Mouse (Mus musculus): ENCODE data around the gene Acsbg1.
"Not testable (repeated sequence)": the region's sequence is repeated elsewhere in the genome, so short reads cannot be mapped to it uniquely, and the experiment has no call there.

The Acsbg1 gene

DNA sequence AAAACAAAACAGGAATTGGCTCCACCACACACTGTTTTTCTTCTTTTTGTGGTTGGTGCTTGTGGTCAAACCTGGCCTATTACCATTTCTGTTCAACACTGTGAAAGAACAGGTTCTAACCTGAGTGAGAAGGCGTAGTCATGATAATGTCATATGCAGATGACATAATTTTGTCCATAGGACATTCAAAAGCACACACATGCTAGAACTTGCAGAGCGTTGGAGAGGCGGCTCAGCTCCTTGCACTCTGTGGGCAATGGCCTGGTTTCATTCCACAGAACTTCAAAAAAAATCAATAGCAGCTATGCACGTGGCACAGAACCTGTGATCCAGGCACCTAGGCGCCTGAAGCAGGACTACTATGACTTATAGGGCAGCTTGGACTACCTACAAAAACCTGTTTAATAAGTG lies 48.9 kb downstream of the Acsbg1 start:
- DNase-seq (ENCODE audit: low spot score), result no peak

DNA sequence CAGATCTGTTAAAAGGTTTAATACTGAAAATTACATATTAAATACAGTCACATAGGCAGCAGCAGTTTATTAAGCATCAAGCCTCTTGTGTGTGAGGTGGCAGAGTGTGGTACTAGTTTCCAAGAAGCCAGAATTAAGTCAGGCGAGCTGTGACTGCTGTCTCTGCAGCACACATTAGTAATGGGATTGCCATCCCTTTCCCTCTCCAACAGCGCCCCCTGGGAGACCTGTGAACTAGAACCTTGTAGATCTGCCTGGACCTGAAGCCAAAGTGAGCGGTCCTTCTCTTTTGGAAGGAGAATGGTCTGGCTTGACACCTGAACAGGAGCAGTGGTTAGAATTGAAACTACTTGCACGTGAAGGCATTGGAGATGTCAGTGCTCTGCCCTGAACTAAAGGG lies 56.8 kb downstream of the Acsbg1 start:
- DNase-seq (ENCODE audit: low spot score), result peak; percentile 83

DNA sequence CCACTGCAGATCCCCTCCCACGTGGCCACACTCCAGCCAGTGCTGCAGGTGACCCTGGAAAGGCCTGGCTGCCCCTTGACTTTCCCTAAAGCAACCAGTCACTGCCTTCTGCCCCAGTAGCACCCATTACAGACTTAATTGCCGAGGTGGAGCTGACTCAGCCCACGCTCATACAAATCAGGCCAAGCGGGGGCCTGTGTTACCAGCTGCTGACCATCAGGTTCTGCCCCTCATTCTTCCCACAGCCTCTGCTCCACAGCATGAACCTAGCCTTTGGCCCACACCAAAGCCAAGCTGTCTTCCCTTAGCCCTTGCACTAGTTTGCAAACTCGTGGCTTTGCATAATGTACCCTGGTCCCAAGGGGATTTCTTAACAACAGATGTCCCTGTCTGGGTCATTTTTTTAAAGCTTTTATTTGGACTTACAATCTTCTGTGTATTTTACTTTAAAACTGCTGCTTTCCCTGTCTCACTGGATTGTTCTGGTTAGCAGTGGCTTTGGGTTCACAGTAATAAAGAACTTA lies 57.5 kb downstream of the Acsbg1 start:
- peak; percentile 96 for DNase-seq (ENCODE audit: low spot score)

DNA sequence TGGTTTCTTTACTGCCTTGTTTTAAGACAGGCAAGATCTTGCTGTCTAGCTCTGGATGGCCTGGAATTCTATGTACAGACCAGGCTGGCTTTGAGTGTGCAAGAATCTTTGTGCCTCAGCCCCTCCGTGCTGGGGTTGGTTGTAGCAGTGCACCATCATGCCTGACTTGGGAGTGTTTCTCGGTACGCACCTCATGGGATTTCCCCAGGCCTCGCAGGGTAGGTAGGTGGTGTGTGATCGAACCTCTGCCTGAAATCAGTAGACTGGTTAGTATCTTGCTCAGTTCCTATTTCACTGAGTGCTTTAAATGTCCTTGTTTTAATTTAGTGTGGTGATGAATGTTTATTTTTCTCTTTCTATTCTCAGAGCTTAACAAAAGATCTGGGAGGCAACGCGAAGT lies 58.8 kb downstream of the Acsbg1 start:
- no peak for DNase-seq (ENCODE audit: low spot score)

DNA sequence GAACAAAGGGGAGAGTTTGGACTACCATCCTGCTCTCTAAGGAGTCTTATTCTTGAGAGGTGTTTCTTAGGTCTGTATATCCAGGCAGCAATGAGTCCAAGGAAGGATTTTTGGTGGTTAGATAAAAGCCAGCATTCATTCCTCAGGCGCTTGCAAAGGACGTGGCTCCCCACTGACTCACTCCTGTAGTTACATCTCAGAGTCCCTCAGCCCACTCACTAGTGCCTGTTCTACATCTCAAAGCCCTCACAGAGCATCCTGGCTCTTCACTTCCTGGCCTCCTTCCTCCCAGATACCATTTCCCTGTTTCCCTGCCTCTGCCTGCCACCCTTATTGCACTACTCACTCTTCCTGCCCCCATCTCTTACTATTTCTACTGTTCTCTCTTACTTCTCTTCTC lies 59.3 kb downstream of the Acsbg1 start:
- no peak for DNase-seq (ENCODE audit: low spot score)

DNA sequence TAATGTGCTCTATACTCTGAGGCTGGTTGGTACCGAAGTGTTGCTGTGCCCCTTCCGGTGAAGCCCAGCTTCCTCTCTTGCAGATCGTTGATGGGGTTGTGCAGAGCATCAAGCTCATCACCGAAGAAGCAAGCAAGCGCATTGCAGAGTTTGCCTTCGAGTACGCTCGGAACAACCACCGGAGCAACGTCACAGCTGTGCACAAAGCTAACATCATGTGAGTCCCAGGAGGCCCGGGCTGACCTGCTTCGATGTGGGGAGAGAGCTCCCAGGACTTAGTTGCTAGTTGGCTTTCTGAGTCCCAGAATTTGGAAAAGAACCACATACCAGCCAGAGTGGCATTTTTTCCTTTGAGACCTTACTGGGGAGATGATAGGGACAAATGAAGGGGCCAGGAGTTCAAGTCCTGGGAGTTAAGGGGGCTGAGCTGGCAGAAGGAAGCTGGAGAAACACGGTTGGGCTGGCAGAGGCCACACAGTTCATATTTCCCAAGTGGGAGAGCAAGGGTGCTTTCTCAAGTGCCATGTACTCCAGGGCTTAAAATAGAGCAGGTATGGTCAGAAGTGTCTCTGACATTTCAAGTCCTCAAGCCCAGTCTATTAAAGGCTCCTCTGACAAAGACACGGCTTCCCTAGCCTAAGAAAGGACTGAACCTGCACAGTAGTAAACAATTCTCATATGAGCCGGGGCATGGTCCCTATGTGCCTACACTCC lies 64.8 kb downstream of the Acsbg1 start:
- no peak for DNase-seq (ENCODE audit: low spot score)

DNA sequence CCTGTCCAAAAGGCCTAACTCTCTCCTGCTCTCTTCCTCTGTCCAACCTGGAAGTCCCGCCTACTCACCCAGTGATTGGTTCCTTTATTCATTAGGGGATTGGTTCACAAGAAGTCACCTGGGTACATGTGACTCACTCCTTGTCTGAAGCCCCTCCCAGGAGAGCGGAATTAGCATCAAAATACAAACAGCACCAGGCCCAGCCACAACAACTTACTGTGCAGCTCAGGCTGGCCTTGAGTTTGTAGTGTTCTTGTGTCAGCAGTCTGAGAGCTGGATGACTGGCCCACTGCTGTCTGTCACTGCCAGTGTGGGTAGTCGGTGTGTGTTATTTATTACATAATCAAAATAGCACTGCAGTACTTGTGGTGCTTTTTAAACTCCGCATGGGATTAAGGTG lies 68.0 kb downstream of the Acsbg1 start:
- DNase-seq (ENCODE audit: low spot score), result not testable (repeated sequence)

DNA sequence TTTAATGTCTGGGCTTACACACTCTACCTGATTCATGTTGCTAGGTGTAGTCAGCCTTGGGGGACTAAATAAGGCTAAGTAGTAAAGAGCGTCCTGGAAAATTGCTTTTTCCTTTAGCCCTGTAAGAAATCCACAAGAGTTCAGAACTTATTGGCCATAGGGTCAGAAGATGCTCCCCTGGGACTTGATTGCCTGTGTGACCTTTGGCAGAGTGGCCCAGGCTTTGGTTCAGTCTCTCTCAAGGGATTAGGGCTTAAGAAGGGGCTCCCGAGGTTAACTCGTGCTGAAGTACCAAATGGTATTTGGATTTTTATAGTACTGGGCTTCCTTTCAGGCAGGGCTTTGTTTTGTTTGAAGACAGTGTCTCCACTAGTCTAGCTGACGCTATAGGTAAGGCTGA lies 73.8 kb downstream of the Acsbg1 start:
- DNase-seq (ENCODE audit: low spot score), result peak; percentile 40

DNA sequence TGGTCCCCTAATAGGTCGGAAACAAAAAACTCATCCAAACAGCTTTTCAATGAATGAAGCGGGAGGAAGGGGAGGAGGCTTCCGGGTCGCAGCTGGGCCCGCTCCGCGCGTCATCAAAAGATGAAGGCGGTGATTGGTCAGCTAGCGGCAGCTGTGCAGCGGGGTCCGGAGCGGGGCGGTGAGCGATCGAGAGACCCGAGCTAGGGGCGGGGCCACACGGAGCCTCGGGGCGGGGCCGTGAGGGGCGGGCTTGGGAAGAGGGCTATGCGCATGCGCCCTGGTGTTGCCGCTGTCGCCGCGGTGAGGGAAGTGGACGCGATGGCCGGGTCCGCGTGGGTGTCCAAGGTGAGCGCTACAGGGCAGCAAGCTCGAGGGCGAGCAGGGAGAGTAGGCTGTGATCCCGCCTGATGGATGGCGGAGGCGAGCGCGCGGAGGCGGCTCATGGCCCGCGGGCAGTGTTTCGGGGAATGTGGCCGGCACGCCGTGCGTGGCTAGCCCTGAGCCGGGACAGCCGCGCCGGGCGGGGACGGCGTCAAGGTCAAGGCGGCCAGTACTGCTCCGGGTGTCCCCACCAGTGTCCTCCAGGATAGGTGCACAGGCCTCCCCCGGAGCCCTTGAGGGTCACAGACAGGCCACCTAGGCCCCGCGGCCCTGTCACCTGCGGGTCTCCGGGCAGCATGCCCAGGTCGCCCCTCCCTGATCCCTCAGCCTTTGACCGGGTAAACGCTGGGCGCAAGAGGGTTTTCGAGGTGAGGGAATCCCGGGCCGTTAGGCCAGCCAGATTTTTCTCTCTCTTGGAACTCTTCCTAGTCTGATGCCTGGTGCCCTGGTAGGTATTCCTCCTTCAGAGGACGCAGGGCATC lies 75.2 kb downstream of the Acsbg1 start, which contains the start of gene Idh3a:
Gene Idh3a, plus strand, starts transcription at position 136 of the 863 bp plus-strand sequence.
- peak; percentile 95 for DNase-seq (ENCODE audit: low spot score)

DNA sequence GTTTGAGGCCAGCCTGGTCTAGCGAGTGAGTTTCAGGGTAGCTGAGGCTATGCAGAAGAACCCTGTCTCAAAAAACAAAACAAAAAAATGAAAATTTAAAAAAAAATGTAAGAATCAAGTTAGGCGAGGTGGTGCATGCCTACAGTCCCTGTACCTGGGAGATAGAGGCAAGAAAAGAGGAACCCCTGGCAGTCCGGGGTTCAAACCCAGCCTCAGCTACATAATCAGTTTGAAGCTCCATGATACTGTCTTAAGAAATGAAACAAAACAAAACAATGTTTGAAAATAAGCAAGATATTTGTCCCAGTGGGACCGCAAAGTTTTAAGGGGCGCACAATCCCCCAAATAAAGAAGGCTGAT lies 75.9 kb downstream of the Acsbg1 start:
- DNase-seq (ENCODE audit: low spot score), result no peak

GRCm38 (mm10) chr9:54584127-54584526 lies 77.5 kb downstream of the Acsbg1 start:
- DNase-seq (ENCODE audit: low spot score), result not testable (repeated sequence)

DNA sequence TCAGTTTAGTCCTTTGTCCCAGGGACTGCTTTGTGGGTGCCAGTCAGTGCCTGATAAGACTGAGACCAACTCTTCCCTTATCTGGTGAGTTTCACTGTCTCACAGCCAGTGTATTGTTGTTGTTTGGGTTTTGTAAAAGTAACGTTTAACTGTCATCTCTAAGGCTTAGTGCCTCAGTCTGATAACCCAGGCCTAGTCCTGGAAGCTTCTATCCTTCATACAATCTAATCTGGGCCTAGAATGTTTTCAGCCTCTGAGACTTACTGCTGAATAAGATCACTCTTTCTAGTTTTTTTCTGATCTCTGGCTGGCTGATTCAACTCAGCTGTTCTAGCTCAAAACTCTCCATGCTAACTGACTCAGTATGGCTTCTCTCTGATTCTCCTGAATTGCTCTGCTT lies 78.0 kb downstream of the Acsbg1 start:
- no peak for DNase-seq (ENCODE audit: low spot score)

DNA sequence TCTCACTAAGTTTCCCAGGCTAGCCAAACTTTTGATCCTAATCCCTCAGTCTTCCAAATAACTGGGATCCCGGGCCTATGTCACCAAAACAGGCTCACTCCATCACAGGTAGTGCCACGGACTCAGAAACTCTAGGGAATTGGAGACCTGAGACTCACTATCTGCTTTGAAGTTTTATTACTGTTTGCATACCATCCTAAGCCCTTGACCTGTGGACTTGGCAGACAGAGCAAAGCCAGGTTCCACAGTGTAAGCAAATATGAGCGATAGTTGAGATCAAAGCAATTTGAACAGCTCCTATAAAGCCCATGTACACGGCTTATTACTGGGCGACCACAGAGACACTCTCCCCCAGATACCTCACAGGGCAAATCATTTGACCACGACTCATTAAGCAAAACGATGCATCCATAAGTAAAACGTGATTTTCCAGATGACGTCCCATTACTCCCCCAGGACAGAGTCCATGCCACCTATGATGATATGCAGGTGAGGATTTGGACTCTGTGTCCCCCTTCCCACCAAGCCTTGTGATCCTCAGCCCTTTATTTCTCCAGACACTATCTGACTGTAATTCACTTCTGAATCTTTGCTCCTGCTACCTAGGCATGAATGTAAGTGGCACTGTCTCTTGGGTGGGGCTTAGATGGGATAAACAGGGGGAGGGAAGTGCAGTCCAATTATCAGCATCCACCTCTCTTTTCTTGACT lies 90.4 kb downstream of the Acsbg1 start:
- no peak for DNase-seq (ENCODE audit: low spot score)

DNA sequence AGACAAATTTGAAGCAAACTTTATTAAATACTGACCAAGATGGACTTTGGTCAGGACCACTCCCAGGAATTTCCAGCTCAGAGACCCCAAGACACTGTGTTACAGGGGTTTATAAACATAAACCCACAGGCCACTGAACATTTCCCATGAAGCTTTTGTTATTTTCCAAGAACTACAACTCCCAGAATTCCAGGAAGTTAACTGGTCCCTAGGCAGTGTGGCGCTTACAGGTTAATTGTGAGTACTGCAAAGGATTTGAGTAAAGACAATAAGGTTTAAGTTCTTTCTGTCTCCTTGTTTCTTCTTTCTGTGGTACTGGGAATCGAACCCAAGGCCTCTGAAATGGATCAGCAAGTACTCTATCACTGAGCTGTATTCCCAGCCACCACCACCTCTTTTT lies 92.9 kb downstream of the Acsbg1 start:
- DNase-seq (ENCODE audit: low spot score), result no peak

DNA sequence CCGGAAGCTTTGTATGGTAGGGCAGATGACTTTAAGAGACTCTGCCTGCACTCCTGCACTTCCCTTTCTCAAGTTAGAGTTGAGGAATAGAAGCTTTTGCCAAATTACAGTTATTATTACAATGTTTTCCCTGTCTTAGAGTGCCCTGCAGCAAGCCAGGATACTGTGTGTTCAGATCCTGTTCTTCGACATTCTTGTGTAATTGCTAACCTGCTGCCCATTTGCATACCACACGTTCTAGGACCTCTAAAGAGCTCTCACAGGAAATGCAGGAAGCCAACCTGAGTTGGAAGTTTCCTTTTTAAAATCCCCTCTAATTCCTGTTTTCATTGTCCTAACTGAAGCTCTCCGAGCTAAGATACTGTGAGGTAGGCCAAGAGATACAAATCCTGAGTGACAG lies 94.7 kb downstream of the Acsbg1 start:
- no peak for DNase-seq (ENCODE audit: low spot score)

GRCm38 (mm10) chr9:54560831-54561601 lies 100.7 kb downstream of the Acsbg1 start:
- DNase-seq (ENCODE audit: low spot score), result no peak

GRCm38 (mm10) chr9:54559771-54560471 lies 101.7 kb downstream of the Acsbg1 start, which contains the start of gene Cib2:
Gene Cib2, minus strand, starts transcription at chr9:54560218.
- DNase-seq (ENCODE audit: low spot score), result peak; percentile 39

DNA sequence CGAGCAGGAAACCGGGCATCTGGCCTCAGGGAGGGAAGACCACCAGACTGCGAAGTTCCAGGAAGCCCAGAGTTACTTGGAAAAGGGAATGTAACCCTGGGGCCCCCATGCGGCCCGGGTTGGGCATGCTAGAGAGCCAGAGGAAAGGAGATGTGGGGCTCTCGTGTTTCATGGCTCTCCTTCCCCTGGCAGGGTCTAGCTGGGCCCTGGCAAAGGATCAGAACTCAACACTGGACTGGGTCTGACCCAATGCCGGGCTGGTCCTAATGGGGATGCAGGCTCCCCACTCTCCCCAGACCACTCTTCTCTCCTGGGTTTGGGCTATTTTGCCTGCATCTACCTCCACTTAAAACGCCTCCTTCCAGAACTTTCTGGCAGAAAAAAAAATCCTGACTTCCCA lies 102.9 kb downstream of the Acsbg1 start:
- no peak for DNase-seq (ENCODE audit: low spot score)

DNA sequence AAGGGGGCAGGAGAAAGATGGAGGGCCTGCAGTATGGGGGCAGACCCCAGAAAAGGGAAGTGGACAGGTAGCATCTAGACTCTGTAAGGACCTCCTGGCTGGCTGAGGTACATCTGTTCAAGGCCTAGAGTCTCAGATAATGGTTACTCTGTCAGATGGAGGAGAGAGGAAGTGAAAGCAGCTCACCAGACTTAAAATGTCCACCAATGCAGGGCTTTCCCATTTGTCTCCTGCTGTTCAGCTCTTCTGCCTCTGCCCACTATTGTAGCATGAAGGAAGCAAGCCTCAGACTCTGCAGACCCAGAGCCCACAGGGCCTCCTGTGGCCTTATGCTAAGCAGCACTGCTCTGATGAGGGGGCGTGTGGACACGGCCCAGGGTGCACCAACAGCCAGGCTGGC lies 106.6 kb downstream of the Acsbg1 start:
- DNase-seq (ENCODE audit: low spot score), result no peak
